Mouse (Mus musculus) spleen, adult 2 months (tissue): ENCODE measurements around the gene Celf1.

ENCODE experiments used
- CTCF ChIP-seq: fragments of 200-500 bp; IDR thresholded peaks from 2 replicates; pipeline ENCODE4 v1.5.1; 2011; ENCODE audit warnings: mild to moderate bottlenecking, inconsistent platforms; ENCODE audit not compliant: insufficient read depth, insufficient read length, insufficient replicate concordance; ENCODE audit errors: extremely low read depth
- POLR2A ChIP-seq: fragments of 200-500 bp; IDR thresholded peaks from 2 replicates; pipeline ENCODE4 v1.6.1; 2011; ENCODE audit warnings: low read depth, low read length, inconsistent platforms

- no peak for TF ChIP-seq CTCF
- TF ChIP-seq POLR2A: no peak
These were observed 113.8 kb downstream of the Celf1 start, which contains the start of gene Psmc3 for GRCm38 (mm10) chr2:91053934-91054382.
